ENCODE assay signal across 9 mouse cellular contexts in genomic region chr19:32106750-32107149, GRCm38 (mm10). TPM values are rescaled to one million over a fixed set of nuclear protein-coding genes. Genes with fewer than 3 reads are reported as not detected.
DNase-seq lines count a peak whose midpoint lies in the region; ATAC-seq and TF ChIP-seq lines count a peak whose summit lies in the region.
"Had no signal": no experiment of that assay in that cellular context is flagged by ENCODE, and none has a peak within 500 bp of the region (broad histone marks: within the 10 kb centered on the region; RNA-seq: fewer than 3 reads in every experiment).

No protein-coding gene starts in this region.

- no peak for ATAC-seq in lung, embryonic 14.5 days (ENCODE audit: insufficient read depth)
- ATAC-seq in heart, postnatal 0 days (ENCODE audit: insufficient read depth, low read depth) = 0 out of 2 replicates have a peak, but pooled peaks have one; percentile 18

- no peaks in the 10 kb centered on the region for H3K36me3 ChIP-seq in heart, embryonic 10.5 days
- H3K36me3 ChIP-seq in lung, embryonic 14.5 days (ENCODE audit: insufficient read depth) = no peaks in the 10 kb centered on the region
- H3K36me3 ChIP-seq in heart, postnatal 0 days (replicated peaks; ENCODE audit: control insufficient read depth, insufficient read depth, low read length) = no peaks in the 10 kb centered on the region
- no peaks in the 10 kb centered on the region for H3K36me3 ChIP-seq in small intestine, adult 2 months (ENCODE audit: control insufficient read depth, insufficient read depth, low read length)

- peaks cover 38% of the 10 kb centered on the region for H3K4me1 ChIP-seq in heart, embryonic 10.5 days
- H3K4me1 ChIP-seq in lung, embryonic 14.5 days (ENCODE audit: insufficient read depth) = no peaks in the 10 kb centered on the region; the same call in 1 of the 2 replicates
- H3K4me1 ChIP-seq in heart, postnatal 0 days (ENCODE audit: control insufficient read depth, insufficient read depth) = peaks cover 24% of the 10 kb centered on the region
- peaks cover 11% of the 10 kb centered on the region for H3K4me1 ChIP-seq in small intestine, adult 2 months (ENCODE audit: control insufficient read depth, insufficient read depth, insufficient read length, low read length)

- H3K4me2 ChIP-seq in lung, embryonic 14.5 days = peak overlapping the region; percentile 64
- H3K4me2 ChIP-seq in heart, postnatal 0 days (ENCODE audit: low read depth, low read length) = peak overlapping the region; percentile 68

- no peaks in the 10 kb centered on the region for H3K27me3 ChIP-seq in heart, embryonic 10.5 days (ENCODE audit: insufficient read depth, poor library complexity, severe bottlenecking)
- no peaks in the 10 kb centered on the region for H3K27me3 ChIP-seq in lung, embryonic 14.5 days (ENCODE audit: insufficient read depth, low read length)
- no peaks in the 10 kb centered on the region for H3K27me3 ChIP-seq in heart, postnatal 0 days (ENCODE audit: control insufficient read depth, insufficient read depth, low read length)
- no peaks in the 10 kb centered on the region for H3K27me3 ChIP-seq in small intestine, adult 2 months (ENCODE audit: control insufficient read depth, insufficient read depth, low read length)

- H3K9ac ChIP-seq in lung, embryonic 14.5 days = no peak overlapping the region
- peak overlapping the region; percentile 89; the same call in 1 of the 2 replicates for H3K9ac ChIP-seq in heart, postnatal 0 days (replicated peaks; ENCODE audit: low read depth, low read length)

- TF ChIP-seq POLR2A in small intestine, adult 2 months (IDR thresholded peaks at IDR 0.05; ENCODE audit: low read depth, low read length) = no peak

- H3K4me3 ChIP-seq in heart, embryonic 10.5 days = peak overlapping the region; percentile 86; the same call in 1 of the 2 replicates
- H3K4me3 ChIP-seq in lung, embryonic 14.5 days (ENCODE audit: low read depth, low read length) = no peak overlapping the region
- H3K4me3 ChIP-seq in heart, postnatal 0 days (ENCODE audit: low read depth, low read length) = peak overlapping the region; percentile 91
- no peak overlapping the region for H3K4me3 ChIP-seq in small intestine, adult 2 months (ENCODE audit: low read depth, low read length)

- no peak for DNase-seq in heart, embryonic 10.5 days (ENCODE audit: low spot score)
- DNase-seq in heart, postnatal 4 days = no peak
- peak; percentile 42 for DNase-seq in lung, embryonic 14.5 days
- no peak for DNase-seq in lung, postnatal 25 days (ENCODE audit: low spot score)
- peak; percentile 57 for DNase-seq in heart, postnatal 0 days (ENCODE audit: low spot score)
- DNase-seq in adrenal gland, adult 18-20 months (ENCODE audit: low spot score in 2 of 2) = no peak
- no peak for DNase-seq in spleen, postnatal 14 days (ENCODE audit: low spot score in 2 of 2)
- DNase-seq: gastrocnemius, postnatal 10 days had no signal

- TF ChIP-seq EP300 in heart, postnatal 0 days (IDR thresholded peaks at IDR 0.05; ENCODE audit: low read depth) = 0 out of 2 replicates have a peak, but pooled peaks have one; percentile 27

- H3K27ac ChIP-seq in heart, embryonic 10.5 days = peak overlapping the region; percentile 100; the same call in 1 of the 2 replicates
- 0 out of 2 replicates have a peak overlapping the region, but pooled peaks have one; percentile 1 for H3K27ac ChIP-seq in lung, embryonic 14.5 days (ENCODE audit: low read depth)
- peak overlapping the region; percentile 97 for H3K27ac ChIP-seq in heart, postnatal 0 days (ENCODE audit: low read depth)
- H3K27ac ChIP-seq in small intestine, adult 2 months (ENCODE audit: insufficient read depth, low read depth, low read length) = peak overlapping the region; percentile 99

- H3K9me3 ChIP-seq in heart, embryonic 10.5 days = no peaks in the 10 kb centered on the region
- H3K9me3 ChIP-seq in lung, embryonic 14.5 days (ENCODE audit: low read depth, low read length) = no peaks in the 10 kb centered on the region
- no peaks in the 10 kb centered on the region for H3K9me3 ChIP-seq in heart, postnatal 0 days (replicated peaks; ENCODE audit: control insufficient read depth, low read length)

- WGBS in heart, embryonic 10.5 days = 67% methylated on average over 2 of the region's 2 CpGs
- WGBS in lung, embryonic 14.5 days = 86% methylated on average over 2 of the region's 2 CpGs
- 71% methylated on average over 2 of the region's 2 CpGs for WGBS in heart, postnatal 0 days
- 85% methylated on average over 2 of the region's 2 CpGs for WGBS in small intestine, adult 2 months

- no peak for TF ChIP-seq CTCF in lung, embryonic 14.5 days (IDR thresholded peaks at IDR 0.05; ENCODE audit: low read depth)
- TF ChIP-seq CTCF in heart, postnatal 0 days (IDR thresholded peaks at IDR 0.05; ENCODE audit: low read depth) = no peak
- TF ChIP-seq CTCF in small intestine, adult 2 months (IDR thresholded peaks at IDR 0.05; ENCODE audit: extremely low read depth, insufficient read length, insufficient replicate concordance, low read depth, low read length) = no peak

RNA-seq across cellular contexts. Expression of gene Asah2, which starts 1.3 kb away (rescaled TPM):
- 1.6 and 2.9 TPM in 2 replicates for polyA plus RNA-seq in heart, embryonic 10.5 days (2016; fragmentation: Nextera tagmentation; extraction: Ambion mirVana)
- 10 to 100 TPM; 15.6 to 20.6 TPM for total RNA-seq in heart, postnatal 4 days (2021)
- polyA plus RNA-seq in lung, embryonic 14.5 days (2014; fragmentation: Nextera tagmentation; extraction: Ambion mirVana) = 1.8 and 2.6 TPM in 2 replicates
- total RNA-seq in heart, postnatal 0 days (2014; rRNA removed; ENCODE audit: low replicate concordance) = 12.0 and 17.6 TPM in 2 replicates
- polyA plus RNA-seq in heart, postnatal 0 days (2015; fragmentation: Nextera tagmentation; extraction: Ambion mirVana) = 1.9 and 2.1 TPM in 2 replicates
- 34.6 and 217 TPM in 2 replicates for polyA plus RNA-seq in small intestine, adult 2 months (2012; rRNA removed)
- total RNA-seq in adrenal gland, adult 18-20 months (2021) = 10 to 100 TPM; 23.7 to 30.5 TPM

Comparison
In these comparisons a context has a peak if more than half of its experiments do, and no peak if none do; other contexts are left out.
1. DNase-seq: peak in lung, embryonic 14.5 days (single experiment) and heart, postnatal 0 days (single experiment); none in heart, embryonic 10.5 days (single experiment), heart, postnatal 4 days (single experiment), lung, postnatal 25 days (single experiment), adrenal gland, adult 18-20 months (0 of 2) and spleen, postnatal 14 days (0 of 2).
2. H3K27ac ChIP-seq: peak in every context shown above with its lines; median percentile 100 in heart, embryonic 10.5 days; 99 in small intestine, adult 2 months; 97 in heart, postnatal 0 days; 1 in lung, embryonic 14.5 days.
3. H3K4me3 ChIP-seq: peak in heart, embryonic 10.5 days (single experiment) and heart, postnatal 0 days (single experiment); none in lung, embryonic 14.5 days (single experiment) and small intestine, adult 2 months (single experiment).